Mouse (Mus musculus) embryonic fibroblast, embryonic 13.5 days (primary cell): ENCODE measurements around the gene Ddx50.
A peak's percentile ranks its signal among the peaks of the same experiment; 100 is the strongest.

Source experiments
- CTCF ChIP-seq: IDR thresholded peaks from 2 replicates; pipeline ENCODE4 v1.5.1; 2011; ENCODE audit warnings: mild to moderate bottlenecking, control low read depth, low read length, moderate library complexity, borderline replicate concordance; ENCODE audit not compliant: insufficient read depth
- POLR2A ChIP-seq: IDR thresholded peaks from 2 replicates; pipeline ENCODE4 v1.6.1; 2011; ENCODE audit warnings: low read depth, mild to moderate bottlenecking, control low read depth, low read length, moderate library complexity

DNA sequence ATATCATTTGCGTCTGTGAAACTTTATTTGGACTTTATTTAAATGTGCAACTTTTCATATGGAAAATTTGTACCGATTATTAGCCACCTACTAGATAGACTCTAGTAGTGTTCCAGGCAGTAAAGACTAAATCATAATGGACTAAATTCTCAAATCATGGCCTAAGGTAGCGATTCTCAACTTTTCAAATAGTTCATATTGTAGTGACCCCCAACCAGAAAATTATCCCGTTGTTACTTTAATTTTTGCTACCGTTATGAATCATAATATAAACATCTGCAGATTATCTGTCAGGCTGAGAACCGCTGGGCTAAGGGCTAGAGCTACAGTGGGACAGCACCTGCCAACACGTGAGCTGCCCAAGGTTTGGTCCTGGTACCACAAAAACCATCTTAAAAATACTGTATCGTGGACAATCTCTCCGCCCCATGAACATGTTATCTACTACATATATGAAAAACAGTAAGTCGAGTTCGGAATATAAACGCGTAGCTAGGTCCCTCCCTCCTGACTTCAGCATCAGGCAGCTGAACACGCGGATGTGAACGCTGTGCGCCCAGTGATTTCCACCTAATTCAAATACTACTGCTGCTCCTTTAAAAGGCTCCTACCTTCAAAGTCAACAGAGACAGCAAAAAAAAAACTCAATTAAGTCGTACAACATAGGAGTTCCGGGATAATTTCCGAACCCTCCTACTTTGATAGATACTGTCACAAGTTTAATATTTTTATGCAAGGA, 49.8 kb downstream of the Ddx50 start:
- TF ChIP-seq CTCF (no peak), POLR2A (0 out of 2 replicates have a peak, but pooled peaks have one; percentile 10)
